Mouse (Mus musculus) spleen, postnatal 36 days (tissue): ENCODE results near the gene Pnmal1.
A peak's percentile ranks its signal among the peaks of the same experiment; 100 is the strongest.

Experiments
- DNase-seq, 2 experiments: peaks; one replicate each; pipeline ENCODE4 v3.0.0; 2022; ENCODE audit warnings: low spot score in 2 of 2, mixed read lengths in 1 of 2

Gene Pnmal1

GRCm38 (mm10) chr7:16924037-16924834 is 35.2 kb upstream of the Pnmal1 start, which contains the start of gene Calm3:
Gene Calm3 (minus strand): TSS chr7:16924114.
- peak; percentile 99 for DNase-seq

- no peak for DNase-seq
These were observed 31.1 kb upstream of the Pnmal1 start for GRCm38 (mm10) chr7:16928341-16928740.

GRCm38 (mm10) chr7:16930850-16931249 is 28.6 kb upstream of the Pnmal1 start:
- DNase-seq, result peak; percentile 31 to 53

- peak; percentile 62 to 74 for DNase-seq
These were observed 27.4 kb upstream of the Pnmal1 start for GRCm38 (mm10) chr7:16931968-16932627.

- DNase-seq, result peak in 1 of 2 experiments; percentile 55
These were observed 26.5 kb upstream of the Pnmal1 start for GRCm38 (mm10) chr7:16932704-16933577.

- DNase-seq, result no peak
These were observed 22.2 kb upstream of the Pnmal1 start for GRCm38 (mm10) chr7:16937312-16937711.

- DNase-seq, result no peak
These were observed 21.2 kb upstream of the Pnmal1 start for GRCm38 (mm10) chr7:16938117-16938791.

- DNase-seq, result no peak
These were observed 19.2 kb upstream of the Pnmal1 start for GRCm38 (mm10) chr7:16940292-16940691.

- no peak for DNase-seq
These were observed 16.6 kb upstream of the Pnmal1 start for GRCm38 (mm10) chr7:16942861-16943260.

GRCm38 (mm10) chr7:16944061-16944807 is 15.2 kb upstream of the Pnmal1 start, which contains the start of gene Pnmal2:
Gene Pnmal2 (plus strand): TSS chr7:16944682.
- peak; percentile 62 to 70 for DNase-seq

GRCm38 (mm10) chr7:16944808-16945315 is 14.6 kb upstream of the Pnmal1 start:
- no peak for DNase-seq

- no peak for DNase-seq
These were observed 14.1 kb upstream of the Pnmal1 start for GRCm38 (mm10) chr7:16945419-16945818.

GRCm38 (mm10) chr7:16946441-16947348 is 12.8 kb upstream of the Pnmal1 start:
- DNase-seq, result no peak

GRCm38 (mm10) chr7:16947349-16947895 is 12.1 kb upstream of the Pnmal1 start:
- DNase-seq, result no peak

GRCm38 (mm10) chr7:16947959-16948361 is 11.5 kb upstream of the Pnmal1 start:
- DNase-seq, result no peak

- DNase-seq, result no peak
These were observed 10.5 kb upstream of the Pnmal1 start for GRCm38 (mm10) chr7:16948923-16949458.

GRCm38 (mm10) chr7:16949908-16950841 is 9.3 kb upstream of the Pnmal1 start:
- peak; percentile 49 to 50 for DNase-seq
